Mouse (Mus musculus) intestine, postnatal 0 days (tissue): ENCODE results near the gene Duox1. TPM values are rescaled to one million over a fixed set of nuclear protein-coding genes. Genes with fewer than 3 reads are reported as not detected.
A peak's percentile ranks its signal among the peaks of the same experiment; 100 is the strongest.
"Not testable (repeated sequence)": the region's sequence is repeated elsewhere in the genome, so short reads cannot be mapped to it uniquely, and the experiment has no call there.

Experiments
- ATAC-seq: fragments of 200-750 bp; cut with Nextera tagmentation; 2 replicates; pipeline ENCODE4 v1.8.0; 2017; ENCODE audit warnings: mild to moderate bottlenecking, moderate TSS enrichment, moderate library complexity
- H3K27ac ChIP-seq: fragments of 300-500 bp; sonication (generic); 2 replicates; pipeline ENCODE4 v1.5.1; 2014; ENCODE audit warnings: mild to moderate bottlenecking, low read depth, low read length, moderate library complexity
- H3K27me3 ChIP-seq: fragments of 300-500 bp; sonication (generic); replicated peaks from 2 replicates; pipeline ENCODE4 v1.6.1; 2014; ENCODE audit warnings: low read length, mixed read lengths; ENCODE audit not compliant: control insufficient read depth, insufficient read depth
- H3K36me3 ChIP-seq: fragments of 300-500 bp; sonication (generic); 2 replicates; pipeline ENCODE4 v1.6.1; 2014; ENCODE audit warnings: mild to moderate bottlenecking, moderate library complexity; ENCODE audit not compliant: control insufficient read depth, insufficient read depth
- H3K4me1 ChIP-seq: fragments of 300-500 bp; sonication (generic); replicated peaks from 2 replicates; pipeline ENCODE4 v1.6.1; 2014; ENCODE audit warnings: antibody characterized with exemption, low read length, mixed read lengths; ENCODE audit not compliant: control insufficient read depth, insufficient read depth
- H3K4me2 ChIP-seq: fragments of 300-500 bp; sonication (generic); replicated peaks from 2 replicates; pipeline ENCODE4 v1.6.1; 2014; ENCODE audit warnings: low read depth, mild to moderate bottlenecking, moderate library complexity
- H3K4me3 ChIP-seq: fragments of 300-500 bp; sonication (generic); 2 replicates; pipeline ENCODE4 v1.5.1; 2014; ENCODE audit warnings: low read depth, low read length
- H3K9ac ChIP-seq: fragments of 300-500 bp; sonication (generic); 2 replicates; pipeline ENCODE4 v1.6.1; 2014; ENCODE audit warnings: mild to moderate bottlenecking, low read depth, low read length
- H3K9me3 ChIP-seq: fragments of 300-500 bp; sonication (generic); 2 replicates; pipeline ENCODE4 v1.6.1; 2016; ENCODE audit warnings: mixed run types; ENCODE audit not compliant: control insufficient read depth
- CTCF ChIP-seq: sonication (generic); IDR thresholded peaks from 2 replicates; pipeline ENCODE4 v1.5.1; 2016; ENCODE audit warnings: low read depth, mild to moderate bottlenecking, control low read depth, antibody characterized with exemption, moderate library complexity
- WGBS: fragments of 180-500 bp; shearing (Covaris S2); extraction: QIAGEN DNeasy Blood & Tissue Kit; methylation state at CpG from one replicate; pipeline ENCODE4 v1.1.7; 2014; 5-methylcytosine and 5-hydroxymethylcytosine counted together
- polyA plus RNA-seq: library from polyadenylated mRNA; unstranded; fragments of >200 nt; fragmentation: Nextera tagmentation; extraction: Ambion mirVana; gene quantifications from 2 replicates; pipeline ENCODE4 v1.2.1, GENCODE M21; 2015

The Duox1 gene
- polyA plus RNA-seq, 1 experiment from 2014 or later = not detected

- Histone ChIP-seq H3K9me3 (no peaks in the 10 kb centered on the region), H3K27ac (no peak overlapping the region), H3K27me3 (no peaks in the 10 kb centered on the region), H3K4me2 (no peak overlapping the region), H3K36me3 (no peaks in the 10 kb centered on the region), H3K4me1 (no peaks in the 10 kb centered on the region), H3K9ac (no peak overlapping the region), H3K4me3 (no peak overlapping the region)
- TF ChIP-seq CTCF = no peak
- no peak for ATAC-seq
- WGBS = 61% methylated on average over 21 of the region's 21 CpGs
Observed at GRCm38 (mm10) chr2:122337291-122337690, 21.8 kb downstream of the Duox1 start.

GRCm38 (mm10) chr2:122345106-122345893, 29.8 kb downstream of the Duox1 start:
- no peak for ATAC-seq
- TF ChIP-seq CTCF = no peak
- no peak overlapping the region for H3K9ac ChIP-seq
- WGBS = 78% methylated on average over 6 of the region's 6 CpGs
- H3K9me3 ChIP-seq = no peaks in the 10 kb centered on the region
- no peak overlapping the region for H3K4me3 ChIP-seq
- H3K27ac ChIP-seq = no peak overlapping the region
- H3K4me1 ChIP-seq = no peaks in the 10 kb centered on the region
- H3K36me3 ChIP-seq = no peaks in the 10 kb centered on the region
- no peaks in the 10 kb centered on the region; the same call in 1 of the 2 replicates for H3K27me3 ChIP-seq
- H3K4me2 ChIP-seq = no peak overlapping the region

- H3K36me3 ChIP-seq, ATAC-seq, H3K9me3 ChIP-seq, H3K27me3 ChIP-seq, H3K9ac ChIP-seq, H3K4me2 ChIP-seq, H3K4me3 ChIP-seq, H3K27ac ChIP-seq, H3K4me1 ChIP-seq: not testable (repeated sequence)
- 85% methylated on average over 6 of the region's 6 CpGs for WGBS
Observed at GRCm38 (mm10) chr2:122346164-122346563, 30.7 kb downstream of the Duox1 start.

- H3K9ac ChIP-seq = no peak overlapping the region
- WGBS = 97% methylated on average over 3 of the region's 3 CpGs
- no peak overlapping the region for H3K4me3 ChIP-seq
- no peak for ATAC-seq
- H3K4me1 ChIP-seq = no peaks in the 10 kb centered on the region
- H3K27me3 ChIP-seq = no peaks in the 10 kb centered on the region; the same call in 1 of the 2 replicates
- H3K9me3 ChIP-seq = no peaks in the 10 kb centered on the region
- H3K4me2 ChIP-seq = no peak overlapping the region
- no peak overlapping the region for H3K27ac ChIP-seq
- 0 out of 2 replicates have a peak, but pooled peaks cover 5% of the 10 kb centered on the region for H3K36me3 ChIP-seq
- TF ChIP-seq CTCF = no peak
Observed at GRCm38 (mm10) chr2:122347257-122347656, 31.8 kb downstream of the Duox1 start.

- Histone ChIP-seq H3K36me3 (peaks cover 12% of the 10 kb centered on the region; the same call in 1 of the 2 replicates), H3K4me2 (peak overlapping the region; percentile 70), H3K9ac (peak overlapping the region; percentile 73), H3K4me1 (no peaks in the 10 kb centered on the region), H3K9me3 (no peaks in the 10 kb centered on the region), H3K4me3 (peak overlapping the region; percentile 64), H3K27me3 (no peaks in the 10 kb centered on the region; the same call in 1 of the 2 replicates), H3K27ac (peak overlapping the region; percentile 86)
- WGBS = 0% methylated on average over 47 of the region's 63 CpGs
- peak; percentile 95 for TF ChIP-seq CTCF
- peak; percentile 83 for ATAC-seq
Observed at GRCm38 (mm10) chr2:122348531-122349131, 33.2 kb downstream of the Duox1 start.

- peak overlapping the region; percentile 70 for H3K4me2 ChIP-seq
- no peaks in the 10 kb centered on the region for H3K4me1 ChIP-seq
- peak overlapping the region; percentile 86; the same call in 1 of the 2 replicates for H3K27ac ChIP-seq
- H3K9ac ChIP-seq = peak overlapping the region; percentile 73
- peak overlapping the region; percentile 64 for H3K4me3 ChIP-seq
- TF ChIP-seq CTCF = no peak
- H3K9me3 ChIP-seq = no peaks in the 10 kb centered on the region
- ATAC-seq = peak; percentile 18
- peaks cover 13% of the 10 kb centered on the region; the same call in 1 of the 2 replicates for H3K36me3 ChIP-seq
- WGBS = 19% methylated on average over 14 of the region's 14 CpGs
- no peaks in the 10 kb centered on the region; the same call in 1 of the 2 replicates for H3K27me3 ChIP-seq
Observed at GRCm38 (mm10) chr2:122349136-122349785, 33.8 kb downstream of the Duox1 start.
